Mouse (Mus musculus): ENCODE results near the gene Plk5.
A peak's percentile ranks its signal among the peaks of the same experiment; 100 is the strongest.

DNA sequence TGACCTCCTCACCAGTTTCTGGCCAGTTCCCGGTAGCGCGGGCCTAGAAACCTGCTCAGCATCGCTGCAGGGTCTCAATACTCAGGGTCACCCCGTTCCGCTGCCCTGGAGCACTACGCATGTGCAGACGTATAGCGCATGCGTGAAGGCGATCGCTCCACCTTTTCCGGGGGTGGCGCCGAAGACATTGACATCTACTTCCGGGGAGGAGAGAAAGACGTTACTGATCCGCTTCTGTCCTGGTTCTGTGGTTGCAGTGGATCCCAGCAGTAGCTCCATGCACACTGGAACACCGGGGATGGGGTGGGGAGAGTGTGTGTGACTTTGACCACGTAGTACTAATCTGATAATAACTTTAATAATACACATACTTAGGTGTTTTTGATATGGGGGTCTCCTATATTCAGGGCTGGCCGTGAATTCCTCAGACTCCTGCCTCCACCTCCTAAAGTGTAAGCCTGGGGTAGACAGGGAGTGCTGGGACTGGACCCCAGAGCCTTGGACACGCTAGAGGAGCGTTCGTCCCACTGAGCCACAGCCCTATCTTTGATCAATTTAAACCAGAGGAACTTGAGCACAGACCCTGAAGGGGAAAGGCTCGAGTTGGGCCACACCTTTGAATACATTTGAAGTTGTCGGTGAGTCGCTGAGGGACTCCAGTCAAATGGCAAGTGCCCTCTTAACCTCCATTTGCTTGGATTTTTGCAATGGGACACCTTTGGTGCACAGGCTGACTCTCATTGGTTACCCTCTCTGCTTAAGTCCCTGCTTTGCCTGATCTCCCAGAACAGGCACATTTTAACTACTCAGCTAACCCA, 50.6 kb downstream of the Plk5 start, which contains the start of gene Uqcr11:
- no peak for TF ChIP-seq MYOD1 (IDR thresholded peaks at IDR 0.05; ENCODE audit: control insufficient read depth in 1 of 3, insufficient read length in 2 of 3, low read depth in 2 of 3)
- TF ChIP-seq TCF12 (IDR thresholded peaks at IDR 0.05; ENCODE audit: insufficient read depth, poor library complexity, severe bottlenecking), result no peak
- no peak for TF ChIP-seq CEBPB (IDR thresholded peaks at IDR 0.05; ENCODE audit: insufficient read depth, poor library complexity, severe bottlenecking)
- TF ChIP-seq E2F4 (IDR thresholded peaks at IDR 0.05; ENCODE audit: insufficient read depth), result no peak
- TF ChIP-seq REST (IDR thresholded peaks at IDR 0.05; ENCODE audit: insufficient read depth, insufficient read length), result no peak
- no peak for TF ChIP-seq POLR2AphosphoS2 (IDR thresholded peaks at IDR 0.05; ENCODE audit: insufficient read length, low read depth)
- TF ChIP-seq POLR2A (IDR thresholded peaks at IDR 0.05; ENCODE audit: insufficient read length, low read depth), result peak; percentile 70

Measured in myocyte (in vitro differentiated cells).